Mouse (Mus musculus): ENCODE measurements around the gene Gm13769.
"Not testable (repeated sequence)": the region's sequence is repeated elsewhere in the genome, so short reads cannot be mapped to it uniquely, and the experiment has no call there.

The Gm13769 gene

DNA sequence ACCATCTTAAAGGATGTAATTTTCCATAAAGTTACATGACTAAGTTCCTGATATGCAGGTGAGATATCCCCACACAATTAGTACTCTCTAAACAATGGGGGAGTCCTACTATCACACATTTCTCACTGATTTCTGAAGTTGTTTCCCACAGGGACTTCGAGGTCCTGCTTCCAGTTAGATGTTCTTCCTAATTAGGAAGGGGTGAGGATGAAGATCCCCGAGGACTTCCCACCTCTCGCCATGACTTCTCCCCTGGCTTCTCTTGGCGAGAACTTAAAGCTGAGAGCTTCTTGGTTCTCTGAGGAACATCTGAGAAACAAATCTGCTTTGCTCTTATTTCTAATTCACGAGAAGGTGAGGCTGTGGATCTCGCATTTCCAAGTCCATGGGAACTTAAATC lies at the start of gene Gm13769:
TSS of gene Gm13769 (plus strand) at position 301 of the 400 bp plus-strand sequence.
- not testable (repeated sequence) for DNase-seq

- DNase-seq, result no peak
Measured at GRCm38 (mm10) chr2:90292741-90293140, 29.3 kb upstream of the Gm13769 start, which contains the start of gene Olfr1272. Gene Olfr1272, minus strand, starts transcription at chr2:90292841.

- not testable (repeated sequence) for DNase-seq
Measured at GRCm38 (mm10) chr2:90346694-90347093, 24.7 kb downstream of the Gm13769 start.

GRCm38 (mm10) chr2:90351047-90351446 lies 29.0 kb downstream of the Gm13769 start:
- DNase-seq, result not testable (repeated sequence)

DNA sequence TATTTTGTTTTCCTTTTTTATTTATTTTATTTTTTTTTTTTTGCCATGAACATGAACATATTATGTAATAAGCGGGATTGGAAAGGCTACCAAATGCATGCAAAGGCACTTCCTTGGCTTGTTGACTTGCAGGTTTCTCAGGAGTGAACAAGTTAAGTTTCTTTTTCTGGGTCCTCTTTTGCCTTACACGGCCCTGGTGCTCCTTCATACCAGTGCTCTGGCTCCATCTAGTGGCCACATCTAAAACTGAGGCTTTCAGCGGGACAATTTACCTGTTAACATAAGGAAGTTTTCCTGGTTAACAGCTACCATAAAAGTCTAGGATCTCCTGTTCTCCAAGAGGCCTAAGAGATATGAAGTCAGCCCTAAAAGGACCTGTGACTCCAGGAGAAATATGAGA lies 29.5 kb downstream of the Gm13769 start:
- DNase-seq, result not testable (repeated sequence)

DNA sequence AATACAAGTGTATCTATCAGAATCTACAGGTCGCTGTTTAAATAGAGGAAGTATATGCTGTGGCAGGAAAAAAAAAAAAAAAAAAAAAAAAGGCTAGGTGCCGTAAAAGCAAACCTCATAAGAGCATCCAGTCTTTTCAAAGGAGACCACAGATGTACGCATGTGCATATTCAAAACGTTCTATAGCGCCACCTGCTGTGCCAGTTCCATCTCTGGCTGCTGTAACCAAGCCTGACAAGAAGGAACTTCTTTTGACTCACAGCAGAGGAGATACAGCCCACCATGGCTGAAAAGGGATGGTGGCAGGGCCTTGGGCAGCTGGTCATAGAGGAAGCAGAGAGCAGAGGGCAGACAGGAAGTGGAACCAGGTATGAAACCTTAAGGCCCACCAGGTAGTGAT lies 37.2 kb downstream of the Gm13769 start:
- DNase-seq, result not testable (repeated sequence)

- not testable (repeated sequence) for DNase-seq
Measured at GRCm38 (mm10) chr2:90360199-90360598, 38.2 kb downstream of the Gm13769 start.

Measured in right cerebral cortex, postnatal 4 days (tissue).